Mouse (Mus musculus) liver (tissue): ENCODE results near the gene Tprn.
A peak's percentile ranks its signal among the peaks of the same experiment; 100 is the strongest.

Experiments used
- DNase-seq: peaks from one replicate; pipeline ENCODE4 v3.0.0-alpha.2; 2020; ENCODE audit warnings: mixed read lengths

Gene Tprn

DNA sequence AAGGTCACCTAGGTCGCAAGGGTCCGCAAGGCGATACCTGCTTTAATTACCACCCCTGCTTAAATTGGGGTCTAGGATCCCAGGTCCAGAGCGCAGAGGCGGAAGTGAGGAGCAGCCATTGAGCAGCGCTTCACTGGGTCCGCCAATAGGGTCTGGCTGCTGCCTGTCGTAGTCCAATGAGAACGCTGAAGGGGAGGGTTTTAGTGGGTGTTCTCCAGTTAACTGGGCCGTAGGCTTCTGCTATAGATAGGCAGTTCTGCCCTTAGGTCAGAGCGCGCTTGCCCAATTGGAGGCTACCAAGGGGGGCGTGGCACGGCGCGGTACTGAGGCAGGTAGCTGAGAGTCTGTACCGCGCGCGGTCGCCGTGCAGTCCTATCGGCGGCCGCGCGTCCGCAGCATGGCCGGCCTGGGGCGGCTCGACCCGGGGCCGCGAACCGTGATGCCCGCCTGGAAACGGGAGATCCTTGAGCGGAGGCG is at the start of gene Tprn:
TSS of gene Tprn (plus strand) at position 328 of the 477 bp plus-strand sequence.
- peak; percentile 98 for DNase-seq

DNA sequence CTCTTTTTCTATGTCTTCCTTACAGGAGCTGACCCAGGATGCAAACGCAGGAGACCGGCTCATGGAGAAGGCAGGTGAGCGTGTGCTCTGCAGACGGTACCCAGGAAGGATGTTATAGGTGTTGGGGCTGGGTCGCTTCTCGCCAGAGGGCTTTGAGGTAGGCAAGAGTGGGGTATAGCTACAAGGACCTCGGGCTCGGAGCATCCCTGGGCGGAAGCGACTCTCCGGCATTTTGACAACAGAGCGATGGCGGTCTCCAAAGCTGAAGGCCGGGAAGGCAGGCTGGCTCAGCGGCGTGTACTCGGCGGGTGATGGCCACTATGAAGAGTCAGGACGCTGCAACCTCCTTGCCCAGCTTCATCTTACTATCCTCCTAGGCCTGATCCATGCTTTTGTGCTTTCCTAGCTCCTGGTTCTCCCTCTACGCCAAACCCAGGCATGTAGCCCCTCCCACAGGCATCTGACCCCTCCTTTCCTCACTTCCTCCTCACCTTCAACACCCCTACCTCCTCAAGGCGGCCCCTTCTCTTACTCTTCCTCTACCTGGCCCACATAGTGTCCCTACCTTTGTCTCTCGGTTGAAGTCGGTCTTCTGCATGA is 49.1 kb upstream of the Tprn start:
- DNase-seq: no peak

DNA sequence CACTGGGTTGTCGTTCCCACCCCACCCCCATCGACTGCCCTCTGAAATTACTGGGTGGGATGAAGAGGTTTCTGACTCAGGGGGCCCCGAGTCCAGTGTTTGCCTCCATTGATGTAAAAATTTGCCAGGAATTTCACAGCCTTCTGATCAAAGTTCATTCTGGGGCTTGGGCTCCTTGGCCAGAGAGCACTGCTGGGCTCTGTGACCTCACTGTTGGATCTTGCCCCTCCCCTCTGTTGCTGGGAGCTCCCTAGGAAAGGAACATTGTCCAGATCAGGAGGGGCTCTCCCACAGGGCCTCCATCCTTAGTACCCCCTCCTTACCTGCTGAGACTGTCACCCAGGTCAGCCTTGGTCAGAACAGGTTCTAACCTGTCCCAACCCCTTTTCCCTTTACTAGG is 48.0 kb upstream of the Tprn start, which contains the start of gene Stpg3:
TSS of gene Stpg3 (minus strand) at position 194 of the 400 bp plus-strand sequence.
- DNase-seq: no peak

DNA sequence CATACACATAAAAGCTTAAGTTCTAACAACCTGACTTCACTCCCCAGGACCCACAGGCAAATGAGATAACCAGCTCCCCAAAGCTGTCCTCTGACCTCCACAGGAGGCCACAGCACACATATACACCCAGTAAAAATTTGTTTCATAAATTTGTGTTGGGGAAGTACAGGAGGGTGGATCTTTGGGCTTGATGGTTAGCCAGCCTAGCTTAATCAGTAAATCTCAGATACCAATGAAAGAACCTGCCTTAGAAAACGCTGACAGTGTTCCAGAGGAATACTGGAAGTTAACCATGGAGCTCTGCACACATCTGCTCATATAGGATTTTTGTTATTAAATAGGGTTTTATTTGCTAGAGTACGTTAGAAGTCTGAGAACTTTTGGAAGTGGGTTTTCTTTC is 44.8 kb upstream of the Tprn start:
- no peak for DNase-seq

DNA sequence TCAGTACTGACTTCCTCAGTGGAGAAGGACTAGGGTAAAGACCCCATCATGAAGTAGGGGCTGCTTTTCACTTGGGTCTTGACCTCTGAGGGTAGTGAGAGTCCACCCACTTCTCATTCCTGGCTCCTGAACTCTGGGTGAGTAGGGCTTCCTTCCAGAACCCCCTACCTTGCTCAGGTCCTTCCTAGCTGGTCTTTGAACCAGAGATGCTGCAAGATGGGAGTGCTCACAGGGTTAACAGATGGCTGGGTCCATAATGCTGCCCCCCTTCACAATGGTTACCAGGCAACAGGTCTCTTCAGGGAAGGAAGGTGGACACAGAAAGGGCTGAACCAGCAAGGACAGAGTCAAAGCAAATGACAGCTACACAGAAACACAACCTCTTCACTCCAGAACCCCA is 44.0 kb upstream of the Tprn start, which contains the start of gene Fam166a:
TSS of gene Fam166a (plus strand) at position 301 of the 400 bp plus-strand sequence.
- DNase-seq: no peak

DNA sequence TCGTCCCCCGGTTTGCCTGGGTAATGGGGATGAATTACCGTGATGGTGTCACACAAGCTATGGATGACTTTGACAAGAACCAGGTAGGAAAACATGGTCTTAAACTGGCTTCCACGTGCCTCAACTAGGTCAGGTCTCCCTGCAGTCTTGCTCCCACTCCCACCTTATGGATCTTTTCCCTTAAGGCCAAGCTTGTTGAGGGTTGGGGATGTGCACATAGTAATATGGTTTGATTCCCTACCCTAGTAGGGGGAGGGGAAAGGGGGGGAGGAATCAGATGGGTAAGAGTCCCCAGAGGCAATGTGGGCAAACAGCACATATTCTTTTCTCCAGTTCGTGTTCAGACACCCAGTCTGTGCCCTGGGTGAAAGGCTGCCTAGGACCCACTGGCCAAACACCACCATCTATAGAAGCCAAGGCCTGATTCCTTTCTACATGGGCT is 41.1 kb upstream of the Tprn start:
- DNase-seq: no peak

DNA sequence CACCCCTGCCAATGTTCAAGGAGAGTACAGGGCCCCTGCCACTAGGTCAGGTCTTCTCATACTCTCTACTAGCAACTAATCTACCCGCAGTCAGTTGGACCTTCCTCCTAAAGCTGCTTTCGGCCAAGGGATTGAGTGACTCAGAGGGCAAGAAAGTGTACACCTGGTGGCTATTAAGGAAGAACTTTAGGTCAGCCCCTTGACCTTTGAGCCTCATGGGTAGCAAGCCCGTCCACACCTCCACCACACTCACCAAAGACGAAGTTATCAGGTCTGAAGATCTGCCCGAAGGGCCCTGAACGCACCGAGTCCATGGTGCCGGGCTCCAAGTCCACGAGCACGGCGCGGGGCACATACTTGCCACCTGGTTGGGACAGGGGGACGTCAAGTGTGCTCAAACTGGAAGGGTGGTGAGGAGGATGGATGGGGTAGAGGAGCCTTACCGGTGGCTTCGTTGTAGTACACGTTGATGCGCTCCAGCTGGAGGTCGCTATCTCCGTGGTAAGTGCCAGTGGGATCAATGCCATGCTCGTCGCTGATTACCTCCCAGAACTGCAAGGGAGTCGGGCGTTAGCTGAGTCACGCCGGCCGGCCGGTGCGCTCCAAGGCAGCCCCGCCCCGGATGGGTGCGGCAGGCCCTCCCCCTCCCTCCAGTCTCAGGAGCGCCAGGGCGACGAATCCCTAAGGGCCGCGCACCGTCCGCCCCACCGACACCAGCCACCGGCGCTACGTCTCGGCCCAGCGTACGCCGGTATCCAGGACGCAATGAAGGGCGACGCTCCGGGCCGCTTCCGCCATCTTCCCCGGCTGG is 38.5 kb upstream of the Tprn start:
- peak; percentile 96 for DNase-seq

DNA sequence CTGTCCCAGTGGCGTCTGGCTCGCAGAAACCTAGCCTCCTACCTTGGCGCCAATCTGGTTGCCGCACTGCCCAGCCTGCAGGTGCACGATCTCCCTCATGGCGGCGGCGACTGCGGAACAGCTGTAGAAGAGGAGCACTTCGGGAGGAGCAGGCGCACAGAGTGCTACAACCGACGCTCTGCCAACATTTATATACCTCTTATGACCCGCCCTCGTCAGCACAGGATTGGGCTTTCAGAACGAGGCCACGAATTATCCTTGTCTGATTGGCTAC is 38.0 kb upstream of the Tprn start, which contains the start of gene Tubb4b:
TSS of gene Tubb4b (minus strand) at position 211 of the 274 bp plus-strand sequence.
- DNase-seq: no peak

DNA sequence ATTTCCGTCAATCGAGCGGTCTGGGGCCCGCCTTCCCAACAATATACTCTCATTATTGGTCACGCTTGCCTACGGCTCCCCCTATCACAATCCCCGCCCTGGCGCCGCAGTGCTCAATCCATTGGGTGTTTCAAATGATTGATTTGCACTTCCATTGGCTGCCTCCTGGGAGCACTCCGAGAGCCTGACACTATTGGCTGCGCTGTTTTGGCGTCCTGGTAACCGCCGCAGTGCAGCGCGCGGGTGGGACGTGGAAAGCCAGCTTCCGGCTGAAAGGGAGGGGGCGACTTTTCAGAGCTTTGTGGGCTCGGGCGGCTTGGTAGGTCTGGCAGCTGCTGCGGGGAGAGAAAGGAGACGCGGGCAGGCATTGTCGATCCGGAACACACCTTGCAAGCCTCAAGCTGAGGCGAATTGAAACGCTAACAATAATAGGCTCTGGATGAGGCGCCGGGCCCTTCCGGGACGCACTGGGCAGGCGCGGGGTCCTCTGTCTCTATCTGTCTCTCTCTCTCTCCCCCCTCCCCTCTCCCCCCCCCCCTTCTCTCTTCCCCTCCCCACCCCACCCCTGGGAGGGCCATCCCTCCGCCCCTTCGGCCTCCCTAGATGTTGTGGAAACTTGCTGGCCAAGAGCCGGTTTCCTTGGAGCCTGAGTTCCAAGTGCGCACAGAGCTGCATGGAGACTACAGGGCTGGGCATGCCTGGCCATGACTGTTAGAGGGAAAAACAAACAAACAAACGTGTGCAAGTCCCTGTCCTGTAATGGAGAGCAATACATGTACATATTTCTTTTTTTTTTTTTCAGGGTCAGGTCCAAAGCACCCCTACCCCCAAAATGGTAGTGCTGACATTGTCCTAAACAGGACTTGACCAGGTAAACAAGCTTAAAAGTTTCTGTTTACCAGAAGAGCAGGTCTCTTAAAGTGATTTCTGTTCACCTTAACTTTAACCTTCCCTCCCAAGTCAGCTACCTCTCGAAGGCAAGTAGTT is 37.4 kb upstream of the Tprn start:
- peak; percentile 99 for DNase-seq

DNA sequence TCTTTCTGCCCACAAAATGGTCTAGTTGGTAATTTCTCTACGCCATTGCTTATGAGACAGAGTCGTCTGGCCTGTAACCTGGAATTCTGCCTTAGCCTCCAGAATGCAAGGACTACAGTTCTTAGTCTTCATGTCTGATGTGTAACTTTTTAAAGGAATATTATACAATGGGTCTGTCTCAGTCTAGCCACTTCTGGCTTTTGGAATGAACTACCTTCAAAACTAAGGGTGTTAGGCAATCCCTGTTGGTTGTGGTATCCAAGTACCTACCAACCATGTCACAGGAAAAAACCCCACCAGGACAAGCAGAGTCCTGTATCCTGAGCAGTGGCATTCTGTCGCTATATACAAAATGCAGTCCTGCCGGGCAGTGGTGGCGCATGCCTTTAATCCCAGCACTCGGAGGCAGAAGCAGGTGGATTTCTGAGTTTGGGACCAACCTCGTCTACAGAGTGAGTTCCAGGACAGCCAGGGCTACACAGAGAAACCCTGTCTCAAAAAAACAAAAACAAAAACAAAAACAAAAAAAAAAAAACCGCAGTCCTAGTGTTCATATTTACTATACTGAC is 36.5 kb upstream of the Tprn start:
- no peak for DNase-seq

DNA sequence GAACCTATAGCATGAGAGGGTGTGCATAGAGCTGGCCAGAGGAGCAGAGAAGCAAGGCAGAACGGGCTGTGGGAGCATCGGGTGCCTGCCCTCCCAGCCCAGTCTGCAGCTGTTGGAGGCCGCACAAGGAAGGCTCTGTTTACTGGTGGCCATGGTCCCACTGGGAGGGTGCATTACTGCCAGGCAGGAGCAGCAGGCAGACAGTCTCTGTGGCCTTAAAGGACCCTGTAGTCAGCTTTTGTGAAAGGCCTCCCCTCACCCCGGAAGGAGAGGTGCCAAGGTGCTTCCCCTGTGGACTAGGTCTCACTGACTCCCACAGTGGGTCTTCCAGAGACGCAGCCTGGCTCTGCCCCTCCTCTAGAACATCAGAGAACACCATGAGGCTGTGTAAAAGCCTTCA is 35.6 kb upstream of the Tprn start:
- no peak for DNase-seq

DNA sequence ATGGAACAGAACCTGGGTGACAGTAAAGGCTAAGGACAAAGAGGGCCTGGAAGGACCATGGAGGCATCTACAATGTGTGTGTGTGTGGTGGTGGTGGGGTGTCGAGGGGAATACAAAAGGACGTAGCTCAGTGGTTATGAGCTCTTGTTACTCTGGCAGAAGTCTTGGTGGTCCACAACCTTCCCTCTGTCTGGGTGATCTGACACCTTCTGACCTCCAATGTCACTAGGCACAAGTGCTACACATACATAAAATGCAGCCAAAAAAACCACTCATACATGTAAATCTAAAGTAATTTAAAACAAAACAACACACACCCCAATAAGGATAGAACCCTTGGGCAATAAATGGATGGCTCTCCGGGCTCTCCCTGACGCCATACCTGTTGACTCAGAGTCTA is 35.0 kb upstream of the Tprn start:
- no peak for DNase-seq

DNA sequence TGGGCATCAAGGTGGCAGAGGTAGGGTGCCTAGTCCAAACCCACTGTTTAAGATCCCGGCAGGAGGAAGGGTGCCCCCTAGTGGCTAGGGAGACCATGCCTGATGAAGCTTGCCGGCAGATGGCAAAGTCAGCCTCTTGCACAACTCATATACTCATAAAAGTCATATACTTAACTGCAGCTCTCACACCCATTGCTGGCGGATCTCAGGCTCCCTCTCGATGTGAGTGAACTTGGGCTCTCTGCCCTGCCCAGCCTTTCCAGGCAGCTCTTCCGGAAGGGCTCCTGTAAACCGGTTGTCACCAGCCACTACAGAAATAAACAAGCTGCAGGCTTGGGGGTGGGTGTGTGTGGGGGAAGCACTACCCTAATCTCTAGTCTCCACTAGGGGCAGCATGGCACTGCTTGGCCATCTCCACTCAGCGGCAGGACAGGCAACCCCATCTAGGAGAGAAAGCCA is 34.0 kb upstream of the Tprn start:
- DNase-seq: peak; percentile 89

DNA sequence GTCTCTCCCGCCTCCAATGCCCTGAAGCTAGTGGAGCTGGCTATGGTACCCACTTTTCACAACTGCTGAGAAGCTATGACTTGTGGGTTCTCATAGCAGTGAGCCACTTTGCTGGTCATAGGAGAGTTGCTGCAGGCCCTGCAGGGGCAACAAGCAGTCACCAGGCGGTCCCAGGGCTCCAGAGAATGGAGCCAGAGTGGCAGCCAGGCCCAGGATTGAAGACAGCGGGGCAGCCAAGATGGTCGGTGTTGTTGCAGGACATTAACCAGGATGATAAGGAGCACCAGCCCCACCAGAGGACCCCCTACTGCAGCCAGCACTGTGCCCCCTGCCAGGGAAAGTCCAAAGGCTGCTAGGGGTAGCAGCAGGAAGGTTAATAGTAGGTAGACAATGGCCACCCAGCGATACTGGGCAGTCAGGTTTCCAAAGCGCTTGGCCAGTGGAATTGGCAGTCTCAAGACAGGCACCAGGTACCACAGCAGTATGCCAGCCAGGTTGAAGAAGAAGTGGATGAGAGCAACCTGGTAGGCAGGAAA is 33.4 kb upstream of the Tprn start:
- DNase-seq: no peak

DNA sequence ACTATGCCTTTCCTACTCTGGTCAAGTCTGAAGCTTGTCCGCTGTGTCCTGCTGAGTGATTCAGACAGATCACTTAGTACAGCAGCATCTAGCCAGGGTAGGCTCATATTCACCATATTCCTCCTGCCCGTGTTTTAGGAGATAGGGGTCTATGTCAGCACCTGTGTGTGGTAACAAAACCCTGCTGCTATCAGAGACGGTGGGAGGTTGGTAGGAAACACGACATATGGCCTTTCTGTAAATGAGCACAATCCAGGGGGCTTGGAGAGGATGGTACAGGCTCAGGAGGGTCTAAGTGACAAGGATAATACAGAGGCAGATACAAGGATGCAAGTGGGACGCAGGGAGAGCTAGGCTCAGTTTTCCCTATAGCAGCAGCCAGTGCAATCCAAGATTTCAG is 32.8 kb upstream of the Tprn start:
- no peak for DNase-seq

DNA sequence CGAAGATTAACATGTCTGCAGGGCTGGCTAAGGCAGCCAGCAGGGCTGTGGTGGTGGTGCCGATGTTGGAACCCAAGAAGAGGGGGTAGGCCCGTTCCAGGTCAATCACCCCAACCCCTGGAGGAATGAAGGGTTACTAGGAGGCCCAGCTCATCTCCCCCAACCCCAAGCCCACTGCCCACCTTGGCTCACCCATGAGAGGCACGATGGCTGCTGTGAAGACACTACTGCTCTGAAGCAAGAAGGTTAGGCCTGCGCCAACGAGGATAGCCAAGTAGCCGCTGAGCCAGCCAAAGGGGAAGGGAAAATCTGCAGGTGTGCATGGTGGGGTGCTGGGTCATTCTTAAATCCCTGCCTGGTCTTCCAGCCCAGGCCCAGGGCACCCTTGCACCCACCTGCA is 31.8 kb upstream of the Tprn start:
- DNase-seq: no peak

DNA sequence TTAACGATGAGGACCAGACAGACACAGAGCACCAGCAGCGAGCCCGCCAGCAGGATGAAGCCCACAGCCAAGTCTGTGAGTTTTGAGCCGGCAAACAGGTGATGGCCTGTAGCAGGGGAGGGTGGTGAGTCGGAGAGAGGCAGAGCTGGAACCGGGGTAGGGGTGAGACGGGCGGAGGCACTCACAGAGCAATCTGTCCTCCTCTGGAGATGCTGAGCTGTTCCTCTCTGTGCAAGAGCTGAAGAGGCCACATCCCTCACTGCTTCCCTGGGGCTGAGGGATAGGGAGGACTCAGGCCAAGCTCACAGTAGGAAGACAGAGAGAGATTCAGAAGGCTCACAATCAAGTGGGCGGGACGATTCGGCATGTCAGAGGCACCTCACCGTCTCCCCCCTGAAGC is 31.4 kb upstream of the Tprn start:
- no peak for DNase-seq

DNA sequence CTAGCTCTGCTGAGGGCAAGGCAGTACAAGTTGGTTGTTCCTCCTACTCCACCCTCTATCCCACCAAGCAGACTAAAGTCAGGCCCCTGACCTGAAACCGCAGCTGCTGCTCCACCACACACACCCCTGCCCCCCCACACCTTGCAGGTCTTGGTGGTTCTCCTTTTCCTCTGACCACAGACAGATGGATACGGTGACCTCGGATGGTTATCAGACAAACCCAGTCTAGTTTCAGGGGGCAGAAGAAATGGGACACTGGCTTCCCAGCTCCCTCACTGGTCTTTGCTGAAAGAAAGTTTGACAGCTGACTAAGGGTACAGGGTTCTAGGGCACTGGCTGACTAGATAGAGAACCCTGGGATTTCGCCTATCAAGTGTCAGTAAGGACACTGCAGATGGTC is 29.0 kb upstream of the Tprn start:
- peak; percentile 46 for DNase-seq

DNA sequence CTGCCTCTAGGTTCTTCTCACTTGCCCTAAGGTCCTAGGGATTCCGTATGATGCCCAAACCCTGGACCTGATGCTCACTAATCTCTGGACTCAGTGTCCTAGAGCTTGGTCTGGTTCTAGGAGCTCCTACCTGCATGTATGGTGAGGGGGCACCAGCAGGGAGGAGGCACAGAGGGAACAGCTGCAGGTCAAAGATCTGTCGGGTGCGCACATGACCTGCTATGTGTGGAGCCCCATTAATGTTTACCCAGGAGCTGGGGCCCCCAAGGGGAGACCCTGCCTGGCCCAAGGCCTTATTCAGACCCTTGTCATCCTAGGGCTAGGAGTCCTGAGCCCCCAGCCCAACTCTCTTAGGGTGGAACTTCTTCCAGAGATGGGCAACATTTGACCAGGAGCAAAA is 28.4 kb upstream of the Tprn start, which contains the start of gene Slc34a3:
TSS of gene Slc34a3 (minus strand) at position 315 of the 400 bp plus-strand sequence.
- no peak for DNase-seq

DNA sequence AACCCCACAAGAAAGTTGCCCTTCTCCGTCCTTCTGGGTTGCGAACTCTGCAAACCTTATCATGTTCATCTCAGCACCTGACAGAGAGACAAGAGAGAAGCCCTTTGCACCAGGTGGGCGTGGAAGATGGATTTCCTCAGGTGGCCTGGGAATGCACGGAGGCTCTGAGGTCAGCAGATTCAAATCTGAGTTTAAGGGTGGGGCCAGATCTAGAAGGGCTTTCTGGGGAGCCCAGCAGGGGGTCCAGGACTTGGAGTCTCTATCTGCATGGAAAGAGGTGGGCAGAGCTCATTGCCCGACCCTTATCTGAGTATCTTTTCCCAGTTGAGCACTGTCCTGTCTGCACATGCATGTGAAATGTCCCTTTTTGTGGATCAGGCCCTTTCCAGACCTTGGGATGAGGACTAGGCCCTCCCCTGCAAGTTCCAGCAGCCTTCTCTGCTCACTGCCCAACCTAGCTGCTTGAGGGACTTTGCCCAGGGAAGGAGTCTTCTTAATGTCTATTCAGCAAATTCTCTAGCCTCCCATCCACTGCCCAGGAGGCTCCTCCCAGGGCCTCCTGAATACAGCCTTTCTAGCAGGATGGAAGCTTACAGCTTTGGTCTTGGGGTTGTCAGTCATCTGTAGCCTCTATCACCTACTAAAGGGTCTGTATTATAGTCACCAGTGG is 27.7 kb upstream of the Tprn start:
- no peak for DNase-seq

DNA sequence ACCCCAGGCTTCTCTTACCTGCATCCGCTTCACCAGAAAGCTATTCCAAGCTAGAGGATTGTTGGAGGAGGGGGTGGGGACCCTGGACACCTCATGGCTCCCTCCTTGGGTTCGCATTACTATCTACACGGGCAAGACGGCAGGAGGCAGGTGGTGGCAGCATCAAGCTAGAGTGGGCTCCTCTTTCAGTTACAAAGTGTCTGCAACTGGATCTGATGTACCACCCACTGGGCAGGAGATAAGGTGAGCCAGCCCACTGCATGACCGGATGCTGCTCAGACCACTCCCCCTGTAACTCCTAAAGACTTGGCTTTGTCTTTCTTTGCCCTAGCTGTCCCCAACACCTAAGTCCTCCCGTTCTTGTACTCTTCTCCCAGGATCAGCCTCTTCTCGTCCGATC is 25.8 kb upstream of the Tprn start, which contains the start of gene Rnf224:
TSS of gene Rnf224 (minus strand) at position 174 of the 400 bp plus-strand sequence.
- DNase-seq: no peak

DNA sequence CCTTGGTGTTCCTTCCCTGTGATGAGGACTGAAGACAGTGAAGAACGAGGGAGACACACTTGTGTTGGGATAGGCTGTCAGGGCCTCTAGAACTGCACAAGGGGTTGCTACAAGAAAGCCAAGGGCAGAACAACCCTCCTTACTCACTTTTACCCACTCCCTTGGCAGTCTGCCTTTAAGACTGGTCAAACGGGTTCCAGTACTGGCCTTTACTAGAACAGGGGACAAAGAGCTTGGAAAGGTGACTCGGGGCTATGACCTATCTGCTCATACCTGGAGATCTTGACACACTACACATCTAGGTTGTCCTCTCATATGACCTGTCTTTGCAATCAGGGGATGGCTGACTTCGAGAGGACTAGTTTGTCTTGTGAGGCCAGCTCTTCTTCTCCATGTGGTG is 24.9 kb upstream of the Tprn start:
- no peak for DNase-seq
